Mouse (Mus musculus): ENCODE results near the gene Ntn1. TPM values are rescaled to one million over a fixed set of nuclear protein-coding genes. Genes with fewer than 3 reads are reported as not detected.
A peak's percentile ranks its signal among the peaks of the same experiment; 100 is the strongest.

Gene Ntn1
- polyA plus RNA-seq, 1 experiment: 15.6 TPM

- TF ChIP-seq E2F4 (IDR thresholded peaks at IDR 0.05; ENCODE audit: insufficient read depth) (no peak), USF1 (IDR thresholded peaks at IDR 0.05; ENCODE audit: low read depth) (no peak), CEBPB (IDR thresholded peaks at IDR 0.05; ENCODE audit: insufficient read depth, poor library complexity, severe bottlenecking) (no peak), TCF3 (IDR thresholded peaks at IDR 0.05; ENCODE audit: insufficient read length, low read depth) (no peak), TCF12 (IDR thresholded peaks at IDR 0.05; ENCODE audit: insufficient read depth, poor library complexity, severe bottlenecking) (no peak), POLR2A (IDR thresholded peaks at IDR 0.05; ENCODE audit: insufficient read length, low read depth) (no peak), MAX (IDR thresholded peaks at IDR 0.05; ENCODE audit: low read depth) (no peak)
- no peak overlapping the region for H3K4me3 ChIP-seq
- no peaks in the 10 kb centered on the region for H3K79me2 ChIP-seq (ENCODE audit: control insufficient read depth, insufficient read depth)
- no peaks in the 10 kb centered on the region for H3K36me3 ChIP-seq (ENCODE audit: control insufficient read depth, insufficient read depth)
- no peak overlapping the region for H3ac ChIP-seq (ENCODE audit: control insufficient read depth, insufficient read length)
- no peaks in the 10 kb centered on the region for H3K27me3 ChIP-seq (ENCODE audit: control insufficient read depth, insufficient read depth, insufficient read length)
- no peak overlapping the region for H3K4me2 ChIP-seq (ENCODE audit: low read depth)
Measured at GRCm38 (mm10) chr11:68276945-68277344, 123.7 kb downstream of the Ntn1 start.

- Histone ChIP-seq H3K36me3 (ENCODE audit: control insufficient read depth, insufficient read depth) (no peaks in the 10 kb centered on the region), H3K27me3 (ENCODE audit: control insufficient read depth, insufficient read depth, insufficient read length) (no peaks in the 10 kb centered on the region), H3ac (ENCODE audit: control insufficient read depth, insufficient read length) (no peak overlapping the region), H3K4me3 (no peak overlapping the region), H3K4me2 (ENCODE audit: low read depth) (no peak overlapping the region), H3K79me2 (ENCODE audit: control insufficient read depth, insufficient read depth) (no peaks in the 10 kb centered on the region)
- TF ChIP-seq USF1 (IDR thresholded peaks at IDR 0.05; ENCODE audit: low read depth): no peak
- TF ChIP-seq POLR2AphosphoS2 (IDR thresholded peaks at IDR 0.05; ENCODE audit: insufficient read length, low read depth): no peak
- TF ChIP-seq E2F4 (IDR thresholded peaks at IDR 0.05; ENCODE audit: insufficient read depth): no peak
- no peak for TF ChIP-seq TCF12 (IDR thresholded peaks at IDR 0.05; ENCODE audit: insufficient read depth, poor library complexity, severe bottlenecking)
- TF ChIP-seq POLR2A (IDR thresholded peaks at IDR 0.05; ENCODE audit: insufficient read length, low read depth): no peak
- no peak for TF ChIP-seq MYOD1 (IDR thresholded peaks at IDR 0.05; ENCODE audit: control insufficient read depth in 1 of 3, insufficient read length in 2 of 3, low read depth in 2 of 3)
Measured at GRCm38 (mm10) chr11:68274331-68274811, 126.3 kb downstream of the Ntn1 start.

- Histone ChIP-seq H3K79me2 (ENCODE audit: control insufficient read depth, insufficient read depth) (no peaks in the 10 kb centered on the region), H3ac (ENCODE audit: control insufficient read depth, insufficient read length) (no peak overlapping the region), H3K27me3 (ENCODE audit: control insufficient read depth, insufficient read depth, insufficient read length) (no peaks in the 10 kb centered on the region), H3K4me3 (no peak overlapping the region), H3K4me2 (ENCODE audit: low read depth) (no peak overlapping the region), H3K36me3 (ENCODE audit: control insufficient read depth, insufficient read depth) (no peaks in the 10 kb centered on the region)
- TF ChIP-seq MAX (IDR thresholded peaks at IDR 0.05; ENCODE audit: low read depth): no peak
- no peak for TF ChIP-seq POLR2AphosphoS2 (IDR thresholded peaks at IDR 0.05; ENCODE audit: insufficient read length, low read depth)
- TF ChIP-seq MYOG (IDR thresholded peaks at IDR 0.05; ENCODE audit: control insufficient read depth in 1 of 3, insufficient read depth in 1 of 3, insufficient read length in 2 of 3, low read depth in 2 of 3): no peak
- no peak for TF ChIP-seq SRF (IDR thresholded peaks at IDR 0.05; ENCODE audit: control insufficient read depth, insufficient read length, low read depth)
- TF ChIP-seq POLR2A (IDR thresholded peaks at IDR 0.05; ENCODE audit: insufficient read length, low read depth): no peak
- no peak for TF ChIP-seq TCF3 (IDR thresholded peaks at IDR 0.05; ENCODE audit: insufficient read length, low read depth)
- TF ChIP-seq E2F4 (IDR thresholded peaks at IDR 0.05; ENCODE audit: insufficient read depth): no peak
- TF ChIP-seq TCF12 (IDR thresholded peaks at IDR 0.05; ENCODE audit: insufficient read depth, poor library complexity, severe bottlenecking): no peak
- no peak for TF ChIP-seq CEBPB (IDR thresholded peaks at IDR 0.05; ENCODE audit: insufficient read depth, poor library complexity, severe bottlenecking)
- TF ChIP-seq MYOD1 (IDR thresholded peaks at IDR 0.05; ENCODE audit: control insufficient read depth in 1 of 3, insufficient read length in 2 of 3, low read depth in 2 of 3): no peak
- no peak for TF ChIP-seq USF1 (IDR thresholded peaks at IDR 0.05; ENCODE audit: low read depth)
Measured at GRCm38 (mm10) chr11:68273855-68274254, 126.8 kb downstream of the Ntn1 start.

GRCm38 (mm10) chr11:68270730-68271467, 129.7 kb downstream of the Ntn1 start:
- H3K4me3 ChIP-seq: no peak overlapping the region
- no peaks in the 10 kb centered on the region for H3K79me2 ChIP-seq (ENCODE audit: control insufficient read depth, insufficient read depth)
- H3K27me3 ChIP-seq (ENCODE audit: control insufficient read depth, insufficient read depth, insufficient read length): no peaks in the 10 kb centered on the region
- TF ChIP-seq SRF (IDR thresholded peaks at IDR 0.05; ENCODE audit: control insufficient read depth, insufficient read length, low read depth): no peak
- peak; percentile 92 to 99 (median 98) for TF ChIP-seq MYOG (IDR thresholded peaks at IDR 0.05; ENCODE audit: control insufficient read depth in 1 of 3, insufficient read depth in 1 of 3, insufficient read length in 2 of 3, low read depth in 2 of 3)
- no peak for TF ChIP-seq MAX (IDR thresholded peaks at IDR 0.05; ENCODE audit: low read depth)
- peak; percentile 81 to 99 (median 99) for TF ChIP-seq MYOD1 (IDR thresholded peaks at IDR 0.05; ENCODE audit: control insufficient read depth in 1 of 3, insufficient read length in 2 of 3, low read depth in 2 of 3)
- peak; percentile 91 for TF ChIP-seq TCF3 (IDR thresholded peaks at IDR 0.05; ENCODE audit: insufficient read length, low read depth)
- TF ChIP-seq USF1 (IDR thresholded peaks at IDR 0.05; ENCODE audit: low read depth): no peak
- no peak for TF ChIP-seq REST (IDR thresholded peaks at IDR 0.05; ENCODE audit: insufficient read depth, insufficient read length)
- TF ChIP-seq TCF12 (IDR thresholded peaks at IDR 0.05; ENCODE audit: insufficient read depth, poor library complexity, severe bottlenecking): peak; percentile 76
- no peak for TF ChIP-seq CEBPB (IDR thresholded peaks at IDR 0.05; ENCODE audit: insufficient read depth, poor library complexity, severe bottlenecking)
- no peak for TF ChIP-seq E2F4 (IDR thresholded peaks at IDR 0.05; ENCODE audit: insufficient read depth)
- no peak for TF ChIP-seq POLR2AphosphoS2 (IDR thresholded peaks at IDR 0.05; ENCODE audit: insufficient read length, low read depth)
- no peak for TF ChIP-seq POLR2A (IDR thresholded peaks at IDR 0.05; ENCODE audit: insufficient read length, low read depth)
- H3K36me3 ChIP-seq (ENCODE audit: control insufficient read depth, insufficient read depth): no peaks in the 10 kb centered on the region
- no peak overlapping the region for H3ac ChIP-seq (ENCODE audit: control insufficient read depth, insufficient read length)
- H3K4me2 ChIP-seq (ENCODE audit: low read depth): peak overlapping the region; percentile 53

GRCm38 (mm10) chr11:68264276-68264675, 136.3 kb downstream of the Ntn1 start:
- Histone ChIP-seq H3K36me3 (ENCODE audit: control insufficient read depth, insufficient read depth) (no peaks in the 10 kb centered on the region), H3K27me3 (ENCODE audit: control insufficient read depth, insufficient read depth, insufficient read length) (no peaks in the 10 kb centered on the region), H3K79me2 (ENCODE audit: control insufficient read depth, insufficient read depth) (no peaks in the 10 kb centered on the region), H3K4me3 (no peak overlapping the region), H3K4me2 (ENCODE audit: low read depth) (no peak overlapping the region), H3ac (ENCODE audit: control insufficient read depth, insufficient read length) (no peak overlapping the region)
- TF ChIP-seq CEBPB (IDR thresholded peaks at IDR 0.05; ENCODE audit: insufficient read depth, poor library complexity, severe bottlenecking) (no peak), SRF (IDR thresholded peaks at IDR 0.05; ENCODE audit: control insufficient read depth, insufficient read length, low read depth) (no peak), MYOD1 (IDR thresholded peaks at IDR 0.05; ENCODE audit: control insufficient read depth in 1 of 3, insufficient read length in 2 of 3, low read depth in 2 of 3) (no peak), USF1 (IDR thresholded peaks at IDR 0.05; ENCODE audit: low read depth) (no peak), TCF12 (IDR thresholded peaks at IDR 0.05; ENCODE audit: insufficient read depth, poor library complexity, severe bottlenecking) (no peak), REST (IDR thresholded peaks at IDR 0.05; ENCODE audit: insufficient read depth, insufficient read length) (no peak), POLR2AphosphoS2 (IDR thresholded peaks at IDR 0.05; ENCODE audit: insufficient read length, low read depth) (no peak), TCF3 (IDR thresholded peaks at IDR 0.05; ENCODE audit: insufficient read length, low read depth) (no peak), MAX (IDR thresholded peaks at IDR 0.05; ENCODE audit: low read depth) (no peak), E2F4 (IDR thresholded peaks at IDR 0.05; ENCODE audit: insufficient read depth) (no peak), POLR2A (IDR thresholded peaks at IDR 0.05; ENCODE audit: insufficient read length, low read depth) (no peak), MYOG (IDR thresholded peaks at IDR 0.05; ENCODE audit: control insufficient read depth in 1 of 3, insufficient read depth in 1 of 3, insufficient read length in 2 of 3, low read depth in 2 of 3) (no peak)

Data from myocyte (in vitro differentiated cells).